28 mouse cellular contexts compared by ENCODE assay signal in genomic region chr5:64046995-64047394, GRCm38 (mm10). TPM values are rescaled to one million over a fixed set of nuclear protein-coding genes. Genes with fewer than 3 reads are reported as not detected.
DNase-seq lines count a peak whose midpoint lies in the region; ATAC-seq lines count a peak whose summit lies in the region.
"Had no signal": no experiment of that assay in that cellular context is flagged by ENCODE, and none has a peak within 500 bp of the region (broad histone marks: within the 10 kb centered on the region; RNA-seq: fewer than 3 reads in every experiment).

No protein-coding gene starts in this region.

- no peak overlapping the region for H3K9ac ChIP-seq in embryonic facial prominence, embryonic 14.5 days (ENCODE audit: low read depth, low read length)
- H3K9ac ChIP-seq in heart, embryonic 11.5 days (ENCODE audit: low read depth, low read length) = no peak overlapping the region
- H3K9ac ChIP-seq: embryonic facial prominence, embryonic 12.5 days; embryonic facial prominence, embryonic 15.5 days; forebrain, embryonic 12.5 days had no signal

- no peaks in the 10 kb centered on the region for H3K9me3 ChIP-seq in embryonic facial prominence, embryonic 14.5 days (ENCODE audit: control insufficient read depth, low read length)
- no peaks in the 10 kb centered on the region for H3K9me3 ChIP-seq in embryonic facial prominence, embryonic 10.5 days
- H3K9me3 ChIP-seq in heart, embryonic 11.5 days (replicated peaks; ENCODE audit: control insufficient read depth, low read length) = no peaks in the 10 kb centered on the region
- H3K9me3 ChIP-seq in limb, embryonic 10.5 days (replicated peaks) = no peaks in the 10 kb centered on the region
- H3K9me3 ChIP-seq: embryonic facial prominence, embryonic 15.5 days; forebrain, embryonic 10.5 days; forebrain, embryonic 12.5 days; G1E had no signal

- H3K4me3 ChIP-seq in embryonic facial prominence, embryonic 14.5 days (ENCODE audit: low read depth, low read length) = no peak overlapping the region
- no peak overlapping the region for H3K4me3 ChIP-seq in embryonic facial prominence, embryonic 10.5 days
- no peak overlapping the region for H3K4me3 ChIP-seq in heart, embryonic 11.5 days (ENCODE audit: low read depth, low read length)
- H3K4me3 ChIP-seq in limb, embryonic 10.5 days = no peak overlapping the region
- H3K4me3 ChIP-seq: embryonic facial prominence, embryonic 12.5 days; embryonic facial prominence, embryonic 15.5 days; erythroblast, embryonic 14.5 days; forebrain, embryonic 10.5 days; forebrain, embryonic 12.5 days had no signal

- 49% methylated on average over 11 of the region's 11 CpGs for WGBS in embryonic facial prominence, embryonic 14.5 days
- 70% methylated on average over 11 of the region's 11 CpGs for WGBS in embryonic facial prominence, embryonic 10.5 days
- 65% methylated on average over 11 of the region's 11 CpGs for WGBS in heart, embryonic 11.5 days (ENCODE audit: insufficient replicate concordance)
- WGBS in limb, embryonic 10.5 days = 54% methylated on average over 11 of the region's 11 CpGs

- H3K4me2 ChIP-seq in embryonic facial prominence, embryonic 14.5 days (ENCODE audit: low read depth, low read length) = no peak overlapping the region
- H3K4me2 ChIP-seq in heart, embryonic 11.5 days = no peak overlapping the region
- H3K4me2 ChIP-seq: embryonic facial prominence, embryonic 12.5 days; embryonic facial prominence, embryonic 15.5 days; forebrain, embryonic 12.5 days had no signal

- no peak overlapping the region for H3K27ac ChIP-seq in embryonic facial prominence, embryonic 14.5 days (replicated peaks; ENCODE audit: low read depth, low read length)
- no peak overlapping the region for H3K27ac ChIP-seq in embryonic facial prominence, embryonic 10.5 days (replicated peaks)
- no peak overlapping the region for H3K27ac ChIP-seq in heart, embryonic 11.5 days (ENCODE audit: low read depth, low read length)
- H3K27ac ChIP-seq in limb, embryonic 10.5 days = no peak overlapping the region
- H3K27ac ChIP-seq: embryonic facial prominence, embryonic 12.5 days; embryonic facial prominence, embryonic 15.5 days; forebrain, embryonic 12.5 days had no signal

- peak; percentile 44 for DNase-seq in embryonic facial prominence, embryonic 14.5 days (ENCODE audit: low spot score)
- no peak for DNase-seq in embryonic facial prominence, embryonic 10.5 days (ENCODE audit: low spot score)
- peak; percentile 74 for DNase-seq in heart, adult 11 months
- peak; percentile 34 for DNase-seq in limb, embryonic 10.5 days (ENCODE audit: low spot score)
- no peak for DNase-seq in testis, postnatal 10 days (ENCODE audit: low spot score)
- DNase-seq: adrenal gland, adult 8-10 months; adrenal gland, postnatal 14 days; adrenal gland, postnatal 36 days; B cell, adult 2 months; cerebellum, adult 11 months; cerebellum, adult 18-20 months; cerebellum, adult 8-10 months; cerebellum, adult 9-11 months; cerebellum, postnatal 14 days; cerebellum, postnatal 36 days; embryo, embryonic 11 days had no signal

- H3K36me3 ChIP-seq in embryonic facial prominence, embryonic 14.5 days (ENCODE audit: control insufficient read depth, insufficient read depth, low read length) = no peaks in the 10 kb centered on the region
- no peaks in the 10 kb centered on the region for H3K36me3 ChIP-seq in embryonic facial prominence, embryonic 10.5 days (replicated peaks)
- H3K36me3 ChIP-seq in heart, embryonic 11.5 days (ENCODE audit: control insufficient read depth, insufficient read depth, low read length) = no peaks in the 10 kb centered on the region
- H3K36me3 ChIP-seq in limb, embryonic 10.5 days = no peaks in the 10 kb centered on the region
- H3K36me3 ChIP-seq: embryonic facial prominence, embryonic 12.5 days; embryonic facial prominence, embryonic 15.5 days; forebrain, embryonic 10.5 days; forebrain, embryonic 12.5 days; G1E had no signal

- no peaks in the 10 kb centered on the region for H3K27me3 ChIP-seq in embryonic facial prominence, embryonic 14.5 days (replicated peaks; ENCODE audit: control insufficient read depth, insufficient read depth, low read length)
- no peaks in the 10 kb centered on the region for H3K27me3 ChIP-seq in embryonic facial prominence, embryonic 10.5 days (replicated peaks; ENCODE audit: low read depth, poor library complexity, severe bottlenecking)
- H3K27me3 ChIP-seq in heart, embryonic 11.5 days (ENCODE audit: control insufficient read depth, insufficient read depth, low read length) = peaks cover 9% of the 10 kb centered on the region
- H3K27me3 ChIP-seq in limb, embryonic 10.5 days (ENCODE audit: low read depth, poor library complexity, severe bottlenecking) = no peaks in the 10 kb centered on the region
- H3K27me3 ChIP-seq: CH12.LX; embryonic facial prominence, embryonic 12.5 days; embryonic facial prominence, embryonic 15.5 days; Patski had no signal

- peak; percentile 53; the same call in 1 of the 2 replicates for ATAC-seq in embryonic facial prominence, embryonic 14.5 days (ENCODE audit: low read depth)
- ATAC-seq in heart, embryonic 11.5 days (replicated peaks; ENCODE audit: insufficient number of reproducible peaks, low FRiP score, low TSS enrichment) = no peak
- ATAC-seq: activated CD4-positive, CD25-positive, alpha-beta regulatory T cell, adult 4 months; CD4-positive, CD25-positive, alpha-beta regulatory T cell, adult 4 months; forebrain, embryonic 16.5 days; Patski had no signal

- H3K4me1 ChIP-seq in embryonic facial prominence, embryonic 14.5 days (ENCODE audit: control insufficient read depth, insufficient read depth, low read length) = peaks cover 3% of the 10 kb centered on the region; the same call in 1 of the 2 replicates
- H3K4me1 ChIP-seq in embryonic facial prominence, embryonic 10.5 days = peaks cover 13% of the 10 kb centered on the region; the same call in 1 of the 2 replicates
- H3K4me1 ChIP-seq in heart, embryonic 11.5 days (ENCODE audit: control insufficient read depth, insufficient read depth, low read length) = no peaks in the 10 kb centered on the region
- H3K4me1 ChIP-seq in limb, embryonic 10.5 days = peaks cover 16% of the 10 kb centered on the region

RNA-seq across cellular contexts. Expression of gene Pgm2, which starts 45.8 kb away (rescaled TPM):
- 24.5 and 28.9 TPM in 2 replicates for polyA plus RNA-seq in embryonic facial prominence, embryonic 14.5 days (2014; fragmentation: Nextera tagmentation; extraction: Ambion mirVana)
- 26.3 and 27.0 TPM in 2 replicates for polyA plus RNA-seq in embryonic facial prominence, embryonic 10.5 days (2016; fragmentation: Nextera tagmentation; extraction: Ambion mirVana)
- polyA plus RNA-seq in heart, embryonic 11.5 days (2014; fragmentation: Nextera tagmentation; extraction: Ambion mirVana) = 18.1 and 20.2 TPM in 2 replicates
- polyA plus RNA-seq in limb, embryonic 10.5 days (2016; fragmentation: Nextera tagmentation; extraction: Ambion mirVana) = 22.5 and 26.8 TPM in 2 replicates

Comparison
In these comparisons a context has a peak if more than half of its experiments do, and no peak if none do; other contexts are left out.
1. DNase-seq: peak in embryonic facial prominence, embryonic 14.5 days (single experiment), heart, adult 11 months (single experiment) and limb, embryonic 10.5 days (single experiment); none in embryonic facial prominence, embryonic 10.5 days (single experiment) and testis, postnatal 10 days (single experiment).